ENCODE assay signal across 22 mouse cellular contexts in the genomic region with DNA sequence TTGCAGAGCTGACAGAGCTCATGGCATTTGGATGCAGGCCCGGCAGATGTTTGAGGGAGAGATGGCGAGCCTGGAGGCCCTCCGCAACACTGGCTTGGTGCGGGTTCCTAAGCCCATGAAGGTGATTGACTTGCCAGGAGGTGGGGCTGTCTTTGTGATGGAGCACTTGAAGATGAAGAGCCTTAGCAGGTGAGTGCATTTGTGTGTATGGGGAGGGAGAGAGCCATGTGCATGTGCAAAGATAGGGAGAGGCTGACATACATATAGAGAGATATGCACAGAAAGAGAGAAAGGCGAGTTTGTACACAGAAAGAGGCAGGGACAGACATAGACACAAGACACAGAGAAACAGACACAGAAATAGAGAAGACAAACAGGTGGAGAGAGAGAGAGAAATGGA. TPM values are rescaled to one million over a fixed set of nuclear protein-coding genes. Genes with fewer than 3 reads are reported as not detected.
DNase-seq lines count a peak whose midpoint lies in the region; ATAC-seq and TF ChIP-seq lines count a peak whose summit lies in the region.
"Had no signal": no experiment of that assay in that cellular context is flagged by ENCODE, and none has a peak within 500 bp of the region (broad histone marks: within the 10 kb centered on the region; RNA-seq: fewer than 3 reads in every experiment).

No protein-coding gene starts in this region.

- peak overlapping the region; percentile 15; the same call in 1 of the 2 replicates for H3K4me3 ChIP-seq in left cerebral cortex, adult 2 months
- H3K4me3 ChIP-seq in liver, embryonic 14.5 days (ENCODE audit: insufficient read depth in 1 of 2, low read depth in 2 of 2, low read length in 2 of 2), result peak overlapping the region; percentile 65 to 93
- no peak overlapping the region for H3K4me3 ChIP-seq in kidney, embryonic 15.5 days (replicated peaks)
- H3K4me3 ChIP-seq: embryonic facial prominence, embryonic 10.5 days; forebrain, embryonic 12.5 days; heart, embryonic 12.5 days; hindbrain, embryonic 10.5 days; hindbrain, embryonic 15.5 days had no signal

- peaks cover 49 to 54% of the 10 kb centered on the region in 2 experiments for H3K4me1 ChIP-seq in liver, embryonic 14.5 days (replicated peaks; ENCODE audit: control insufficient read depth in 2 of 2, insufficient read depth in 2 of 2, low read length in 1 of 2)
- peaks cover 17% of the 10 kb centered on the region for H3K4me1 ChIP-seq in kidney, embryonic 15.5 days

- H3K27me3 ChIP-seq in liver, embryonic 14.5 days (ENCODE audit: control insufficient read depth, insufficient read depth, low read length), result no peaks in the 10 kb centered on the region
- no peaks in the 10 kb centered on the region for H3K27me3 ChIP-seq in kidney, embryonic 15.5 days
- H3K27me3 ChIP-seq: heart, embryonic 12.5 days; hindbrain, embryonic 15.5 days; Patski had no signal

- H3K9ac ChIP-seq in liver, embryonic 14.5 days (replicated peaks), result peak overlapping the region; percentile 84
- no peak overlapping the region for H3K9ac ChIP-seq in kidney, embryonic 15.5 days
- H3K9ac ChIP-seq: forebrain, embryonic 12.5 days; forebrain, postnatal 0 days; heart, embryonic 12.5 days; hindbrain, embryonic 15.5 days had no signal

- 59% methylated on average over 5 of the region's 5 CpGs for WGBS in liver, embryonic 14.5 days (ENCODE audit: insufficient replicate concordance)
- WGBS in kidney, embryonic 15.5 days, result 77% methylated on average over 5 of the region's 5 CpGs

- H3K4me2 ChIP-seq in liver, embryonic 14.5 days (ENCODE audit: low read depth), result peak overlapping the region; percentile 99
- H3K4me2 ChIP-seq in kidney, embryonic 15.5 days, result no peak overlapping the region
- H3K4me2 ChIP-seq: forebrain, embryonic 12.5 days; heart, embryonic 12.5 days; hindbrain, embryonic 15.5 days had no signal

- H3K9me3 ChIP-seq in liver, embryonic 14.5 days (ENCODE audit: control insufficient read depth, low read length), result no peaks in the 10 kb centered on the region
- no peaks in the 10 kb centered on the region for H3K9me3 ChIP-seq in kidney, embryonic 15.5 days (replicated peaks)
- H3K9me3 ChIP-seq: embryonic facial prominence, embryonic 10.5 days; forebrain, embryonic 12.5 days; heart, embryonic 12.5 days; hindbrain, embryonic 10.5 days; hindbrain, embryonic 15.5 days had no signal

- DNase-seq in left cerebral cortex, adult 2 months (ENCODE audit: extremely low spot score in 1 of 2, low spot score in 2 of 2), result no peak
- no peak for DNase-seq in left cerebral cortex, adult 18-20 months (ENCODE audit: low spot score in 2 of 2)
- peak; percentile 61 for DNase-seq in liver
- peak in 1 of 3 experiments; percentile 48 for DNase-seq in liver, embryonic 14.5 days (ENCODE audit: low read depth in 3 of 3, low spot score in 3 of 3)
- no peak for DNase-seq in adrenal gland, postnatal 10 days
- no peak for DNase-seq in urinary bladder, postnatal 25 days (ENCODE audit: low spot score)
- DNase-seq: adrenal gland, adult 2 months; adrenal gland, postnatal 36 days; cerebellum, adult 11 months; cerebellum, adult 8-10 months; cerebellum, postnatal 25 days; forebrain, postnatal 0 days; gastrocnemius, postnatal 25 days had no signal

- no peak for TF ChIP-seq CTCF in left cerebral cortex, adult 2 months (IDR thresholded peaks at IDR 0.05)
- TF ChIP-seq CTCF in liver, embryonic 14.5 days (IDR thresholded peaks at IDR 0.05; ENCODE audit: low read depth), result peak; percentile 42

- peaks cover 45% of the 10 kb centered on the region for H3K36me3 ChIP-seq in liver, embryonic 14.5 days (replicated peaks; ENCODE audit: control insufficient read depth, insufficient read depth, low read depth)
- H3K36me3 ChIP-seq in kidney, embryonic 15.5 days, result no peaks in the 10 kb centered on the region
- H3K36me3 ChIP-seq: embryonic facial prominence, embryonic 10.5 days; heart, embryonic 12.5 days; hindbrain, embryonic 10.5 days; hindbrain, embryonic 15.5 days had no signal

- H3K27ac ChIP-seq in left cerebral cortex, adult 2 months, result peak overlapping the region; percentile 32; the same call in 1 of the 2 replicates
- H3K27ac ChIP-seq in liver, embryonic 14.5 days, result peak overlapping the region; percentile 100
- no peak overlapping the region for H3K27ac ChIP-seq in kidney, embryonic 15.5 days
- H3K27ac ChIP-seq: embryonic facial prominence, embryonic 10.5 days; forebrain, embryonic 12.5 days; hindbrain, embryonic 10.5 days; hindbrain, embryonic 15.5 days had no signal

- no peak for ATAC-seq in liver, embryonic 14.5 days (ENCODE audit: insufficient read depth)
- ATAC-seq in kidney, embryonic 15.5 days (replicated peaks; ENCODE audit: low FRiP score), result no peak
- ATAC-seq: forebrain, postnatal 0 days; Patski had no signal

- peak; percentile 81 for TF ChIP-seq EP300 in liver, embryonic 14.5 days (IDR thresholded peaks at IDR 0.05; ENCODE audit: low read depth)

- intact Hi-C loops in left cerebral cortex, adult 2 months (cut with DNase I), result loop anchor here (10.0 kb wide), 1 partner anchor 202 kb away; a partner anchor contains a TSS

RNA-seq across cellular contexts. Expression of a gene that starts 2.5 kb away (rescaled TPM):
- 10 to 100 TPM; 56.4 to 57.1 TPM for total RNA-seq in left cerebral cortex, adult 2 months (2021)
- total RNA-seq in left cerebral cortex, adult 18-20 months (2021), result 10 to 100 TPM; 58.5 to 60.4 TPM
- 34.9 and 39.9 TPM in 2 replicates for polyA plus RNA-seq in liver, embryonic 14.5 days (2012; rRNA removed)
- polyA plus RNA-seq in liver, embryonic 14.5 days (2014; fragmentation: Nextera tagmentation; extraction: Ambion mirVana), result 49.9 and 51.4 TPM in 2 replicates
- 2.6 and 2.7 TPM in 2 replicates for polyA plus RNA-seq in kidney, embryonic 15.5 days (2015; fragmentation: Nextera tagmentation; extraction: Ambion mirVana)
- total RNA-seq in adrenal gland, postnatal 10 days (2021), result 10 to 100 TPM in 1 of 2 experiments, 1 to 10 TPM in 1; 7.8 to 12.3 TPM
- total RNA-seq: granulocyte monocyte progenitor cell, adult 5-6 weeks had no signal

RNA-seq across cellular contexts. Expression of a gene that starts 14.5 kb away (rescaled TPM):
- total RNA-seq in left cerebral cortex, adult 2 months (2021), result 10 to 100 TPM; 34.7 to 37.1 TPM
- total RNA-seq in left cerebral cortex, adult 18-20 months (2021), result 10 to 100 TPM; 36.4 to 36.6 TPM
- 15.0 and 20.4 TPM in 2 replicates for polyA plus RNA-seq in liver, embryonic 14.5 days (2012; rRNA removed)
- 15.6 and 17.2 TPM in 2 replicates for polyA plus RNA-seq in liver, embryonic 14.5 days (2014; fragmentation: Nextera tagmentation; extraction: Ambion mirVana)
- 33.9 and 37.4 TPM in 2 replicates for polyA plus RNA-seq in kidney, embryonic 15.5 days (2015; fragmentation: Nextera tagmentation; extraction: Ambion mirVana)
- 10 to 100 TPM; 34.7 to 38.3 TPM for total RNA-seq in adrenal gland, postnatal 10 days (2021)

RNA-seq across cellular contexts. Expression of a gene that starts 16.0 kb away (rescaled TPM):
- 10 to 100 TPM; 46.2 to 49.0 TPM for total RNA-seq in left cerebral cortex, adult 2 months (2021)
- total RNA-seq in left cerebral cortex, adult 18-20 months (2021), result 10 to 100 TPM; 49.2 to 53.6 TPM
- 19.9 and 24.4 TPM in 2 replicates for polyA plus RNA-seq in liver, embryonic 14.5 days (2012; rRNA removed)
- polyA plus RNA-seq in liver, embryonic 14.5 days (2014; fragmentation: Nextera tagmentation; extraction: Ambion mirVana), result 23.5 and 24.2 TPM in 2 replicates
- polyA plus RNA-seq in kidney, embryonic 15.5 days (2015; fragmentation: Nextera tagmentation; extraction: Ambion mirVana), result 8.7 and 9.9 TPM in 2 replicates
- 10 to 100 TPM; 16.1 to 19.5 TPM for total RNA-seq in adrenal gland, postnatal 10 days (2021)

RNA-seq across cellular contexts. Expression of a gene that starts 49.2 kb away (rescaled TPM):
- total RNA-seq in left cerebral cortex, adult 2 months (2021), result 10 to 100 TPM; 43.5 to 53.4 TPM
- 10 to 100 TPM; 42.4 to 51.4 TPM for total RNA-seq in left cerebral cortex, adult 18-20 months (2021)
- polyA plus RNA-seq in liver, embryonic 14.5 days (2012; rRNA removed), result 0.14 and 0.30 TPM in 2 replicates
- 0.21 and 0.55 TPM in 2 replicates for polyA plus RNA-seq in liver, embryonic 14.5 days (2014; fragmentation: Nextera tagmentation; extraction: Ambion mirVana)
- 5.5 and 6.8 TPM in 2 replicates for polyA plus RNA-seq in kidney, embryonic 15.5 days (2015; fragmentation: Nextera tagmentation; extraction: Ambion mirVana)
- total RNA-seq in adrenal gland, postnatal 10 days (2021), result 1 to 10 TPM; 6.5 to 6.8 TPM
- total RNA-seq: CH12.LX had no signal

Comparison
In these comparisons a context has a peak if more than half of its experiments do, and no peak if none do; other contexts are left out.
1. RNA of a gene that starts 2.5 kb away (total RNA-seq): 58.5 to 60.4 TPM in left cerebral cortex, adult 18-20 months and 56.4 to 57.1 TPM in left cerebral cortex, adult 2 months; 7.8 to 12.3 TPM in adrenal gland, postnatal 10 days; every median in the first group is over 4 times any median in the second.